Mouse (Mus musculus): ENCODE measurements around the gene Sult6b2. TPM values are rescaled to one million over a fixed set of nuclear protein-coding genes. Genes with fewer than 3 reads are reported as not detected.

Sult6b2 gene
- total RNA-seq, 2 experiments from 2014 or later = 0.16 to 0.19 TPM

- peak; percentile 78 to 84 for DNase-seq (ENCODE audit: extremely low spot score in 1 of 2, low spot score in 2 of 2)
- intact Hi-C loops (cut with DNase I) = no loop called here
These were observed 10.2 kb upstream of the Sult6b2 start for GRCm38 (mm10) chr6:142814495-142814921.

- no peak for DNase-seq (ENCODE audit: extremely low spot score in 1 of 2, low spot score in 2 of 2)
- intact Hi-C loops (cut with DNase I) = no loop called here
These were observed 9.7 kb upstream of the Sult6b2 start for GRCm38 (mm10) chr6:142814011-142814410.

GRCm38 (mm10) chr6:142812969-142813368, 8.7 kb upstream of the Sult6b2 start:
- intact Hi-C loops (cut with DNase I) = no loop called here
- DNase-seq (ENCODE audit: extremely low spot score in 1 of 2, low spot score in 2 of 2) = no peak

- DNase-seq (ENCODE audit: extremely low spot score in 1 of 2, low spot score in 2 of 2) = no peak
- intact Hi-C loops (cut with DNase I) = no loop called here
These were observed 5.9 kb upstream of the Sult6b2 start for GRCm38 (mm10) chr6:142810239-142810638.

GRCm38 (mm10) chr6:142809373-142810098, 5.2 kb upstream of the Sult6b2 start:
- intact Hi-C loops (cut with DNase I) = no loop called here
- no peak for DNase-seq (ENCODE audit: extremely low spot score in 1 of 2, low spot score in 2 of 2)

- intact Hi-C loops (cut with DNase I) = no loop called here
- no peak for DNase-seq (ENCODE audit: extremely low spot score in 1 of 2, low spot score in 2 of 2)
These were observed 2.0 kb upstream of the Sult6b2 start for GRCm38 (mm10) chr6:142806326-142806725.

GRCm38 (mm10) chr6:142802617-142803525, 1.4 kb downstream of the Sult6b2 start:
- intact Hi-C loops (cut with DNase I) = no loop called here
- no peak for DNase-seq (ENCODE audit: extremely low spot score in 1 of 2, low spot score in 2 of 2)

- intact Hi-C loops (cut with DNase I) = no loop called here
- no peak for DNase-seq (ENCODE audit: extremely low spot score in 1 of 2, low spot score in 2 of 2)
These were observed 2.6 kb downstream of the Sult6b2 start for GRCm38 (mm10) chr6:142801687-142802086.

GRCm38 (mm10) chr6:142799704-142800374, 4.5 kb downstream of the Sult6b2 start:
- no peak for DNase-seq (ENCODE audit: extremely low spot score in 1 of 2, low spot score in 2 of 2)
- intact Hi-C loops (cut with DNase I) = no loop called here

- intact Hi-C loops (cut with DNase I) = no loop called here
- no peak for DNase-seq (ENCODE audit: extremely low spot score in 1 of 2, low spot score in 2 of 2)
These were observed 5.5 kb downstream of the Sult6b2 start for GRCm38 (mm10) chr6:142798837-142799236.

- intact Hi-C loops (cut with DNase I) = no loop called here
- DNase-seq (ENCODE audit: extremely low spot score in 1 of 2, low spot score in 2 of 2) = no peak
These were observed 6.3 kb downstream of the Sult6b2 start for GRCm38 (mm10) chr6:142797996-142798395.

- no peak for DNase-seq (ENCODE audit: extremely low spot score in 1 of 2, low spot score in 2 of 2)
- intact Hi-C loops (cut with DNase I) = no loop called here
These were observed 8.5 kb downstream of the Sult6b2 start for GRCm38 (mm10) chr6:142795655-142796441.

- no peak for DNase-seq (ENCODE audit: extremely low spot score in 1 of 2, low spot score in 2 of 2)
- intact Hi-C loops (cut with DNase I) = no loop called here
These were observed 9.2 kb downstream of the Sult6b2 start for GRCm38 (mm10) chr6:142795087-142795486.

GRCm38 (mm10) chr6:142793468-142793867, 10.8 kb downstream of the Sult6b2 start:
- intact Hi-C loops (cut with DNase I) = no loop called here
- DNase-seq (ENCODE audit: extremely low spot score in 1 of 2, low spot score in 2 of 2) = no peak

GRCm38 (mm10) chr6:142792241-142792968, 11.9 kb downstream of the Sult6b2 start:
- DNase-seq (ENCODE audit: extremely low spot score in 1 of 2, low spot score in 2 of 2) = no peak
- intact Hi-C loops (cut with DNase I) = no loop called here

GRCm38 (mm10) chr6:142789736-142790135, 14.6 kb downstream of the Sult6b2 start:
- DNase-seq (ENCODE audit: extremely low spot score in 1 of 2, low spot score in 2 of 2) = no peak
- intact Hi-C loops (cut with DNase I) = no loop called here

- intact Hi-C loops (cut with DNase I) = no loop called here
- peak in 1 of 2 experiments; percentile 64 for DNase-seq (ENCODE audit: extremely low spot score in 1 of 2, low spot score in 2 of 2)
These were observed 16.0 kb downstream of the Sult6b2 start for GRCm38 (mm10) chr6:142788042-142788987.
